ENCODE assay signal across 19 mouse cellular contexts in the genomic region with DNA sequence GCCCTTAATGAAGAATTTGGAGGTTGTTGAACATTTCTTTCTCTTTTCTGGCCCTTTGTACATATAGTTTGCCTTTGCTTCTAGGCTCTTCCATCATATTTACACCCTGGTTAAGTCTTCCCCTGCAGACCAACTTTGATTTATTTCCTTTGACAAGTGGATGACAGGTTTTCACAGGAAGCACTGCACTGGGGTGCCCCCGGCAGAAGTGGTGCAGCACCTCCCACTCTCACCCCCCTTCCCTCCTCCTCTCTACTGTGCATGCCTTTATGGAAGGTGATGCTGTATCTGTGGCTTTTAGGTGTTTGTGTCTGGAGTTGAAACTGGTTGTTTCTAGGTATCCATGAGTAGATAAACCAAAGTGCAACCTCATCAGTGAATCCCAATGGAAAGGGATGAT.
"Had no signal": no experiment of that assay in that cellular context is flagged by ENCODE, and none has a peak within 500 bp of the region (broad histone marks: within the 10 kb centered on the region; RNA-seq: fewer than 3 reads in every experiment).

No protein-coding gene starts in this region.

- ATAC-seq: inflammation-experienced regulatory T-cells, adult 6 months; intestine, embryonic 16.5 days; liver, embryonic 12.5 days had no signal

- H3K36me3 ChIP-seq: limb, embryonic 10.5 days; limb, embryonic 13.5 days; liver, embryonic 12.5 days; liver, embryonic 15.5 days; lung, embryonic 15.5 days had no signal

- H3K9ac ChIP-seq: limb, embryonic 13.5 days; liver, embryonic 12.5 days; liver, embryonic 15.5 days; lung, embryonic 15.5 days had no signal

- H3K4me3 ChIP-seq: layer of hippocampus, adult 2 months; limb, embryonic 10.5 days; limb, embryonic 13.5 days; liver, embryonic 12.5 days; liver, embryonic 15.5 days; lung, embryonic 15.5 days had no signal

- H3K4me1 ChIP-seq: liver, embryonic 12.5 days; liver, embryonic 15.5 days; lung, embryonic 15.5 days had no signal

- H3K27me3 ChIP-seq: limb, embryonic 13.5 days; liver, embryonic 12.5 days; liver, embryonic 15.5 days; lung, embryonic 15.5 days had no signal

- H3K9me3 ChIP-seq: limb, embryonic 10.5 days; limb, embryonic 13.5 days; liver, embryonic 12.5 days; liver, embryonic 15.5 days; lung, embryonic 15.5 days had no signal

- DNase-seq: kidney, adult 18-20 months; kidney, adult 9 months; kidney, postnatal 25 days; layer of hippocampus, adult 9-11 months; liver; lung, adult 18-20 months; lung, postnatal 14 days; lung, postnatal 4 days; midbrain, embryonic 14.5 days had no signal

- H3K4me2 ChIP-seq: limb, embryonic 13.5 days; liver, embryonic 12.5 days; liver, embryonic 15.5 days; lung, embryonic 15.5 days; midbrain, embryonic 11.5 days had no signal

- H3K27ac ChIP-seq: kidney, postnatal 0 days; layer of hippocampus, adult 2 months; limb, embryonic 10.5 days; limb, embryonic 13.5 days; liver, embryonic 12.5 days; liver, embryonic 15.5 days; lung, embryonic 15.5 days had no signal
